Mouse (Mus musculus): ENCODE data around the gene Zfp712.

- TF ChIP-seq POLR2A (IDR thresholded peaks at IDR 0.05; ENCODE audit: low read depth, low read length): no peak
- TF ChIP-seq CTCF (conservative IDR thresholded peaks at IDR 0.05 in 1 of 2, IDR thresholded peaks at IDR 0.05 in 1 of 2; ENCODE audit: low read depth in 2 of 2, low read length in 2 of 2): no peak
- TF ChIP-seq MYC (IDR thresholded peaks at IDR 0.05; ENCODE audit: low read depth, low read length): no peak
- no peak for TF ChIP-seq GABPA (IDR thresholded peaks at IDR 0.05; ENCODE audit: insufficient replicate concordance, low read depth, low read length)
- TF ChIP-seq MEF2A (IDR thresholded peaks at IDR 0.05; ENCODE audit: borderline replicate concordance, low read depth, low read length): no peak
- TF ChIP-seq EP300 (IDR thresholded peaks at IDR 0.05; ENCODE audit: low read length): no peak
- no peak for TF ChIP-seq TCF12 (IDR thresholded peaks at IDR 0.05; ENCODE audit: low read depth, low read length)
- TF ChIP-seq E2F4 (IDR thresholded peaks at IDR 0.05; ENCODE audit: insufficient replicate concordance, low read depth, low read length): no peak
- TF ChIP-seq ZNF384 (IDR thresholded peaks at IDR 0.05; ENCODE audit: low read depth, low read length): no peak
- no peak for TF ChIP-seq TBP (conservative IDR thresholded peaks at IDR 0.05; ENCODE audit: low read depth, low read length)
These were observed 36.9 kb upstream of the Zfp712 start, which contains the start of gene Zfp708 for GRCm38 (mm10) chr13:67097876-67098275.

Measured in CH12.LX (cell line).